Mouse (Mus musculus) kidney, adult 2 months (tissue): ENCODE measurements around the gene Otog.

Source experiments
- CTCF ChIP-seq: fragments of 200-500 bp; conservative IDR thresholded peaks from 2 replicates; pipeline ENCODE4 v1.5.1; 2011; ENCODE audit warnings: low read depth, mild to moderate bottlenecking, control low read depth, low read length, moderate library complexity, mixed read lengths; ENCODE audit not compliant: insufficient read depth, insufficient read length
- POLR2A ChIP-seq: fragments of 200-500 bp; IDR thresholded peaks from one replicate; pipeline ENCODE4 v1.6.1; 2011; ENCODE audit warnings: low read depth, low read length, control low read depth

DNA sequence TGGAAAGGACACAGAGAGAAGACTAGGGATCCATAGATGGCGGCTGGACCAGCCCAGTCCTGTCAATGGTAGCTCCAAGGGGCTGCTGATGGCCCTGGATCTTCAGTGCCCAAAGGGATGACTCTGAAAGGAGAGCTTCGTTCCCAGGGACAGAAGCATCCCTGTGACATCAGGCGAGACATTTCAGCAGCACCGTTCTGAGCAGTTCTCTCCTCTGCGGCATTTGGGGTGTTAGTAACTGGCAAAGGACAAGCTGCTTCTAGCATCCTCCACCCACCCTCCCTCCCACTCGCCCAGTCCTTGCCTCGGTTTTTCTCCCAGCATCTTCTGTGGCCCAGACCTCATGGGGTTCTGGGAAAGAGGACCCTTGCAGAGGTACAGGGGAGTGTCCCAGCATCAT lies 41.5 kb downstream of the Otog start:
- TF ChIP-seq POLR2A = no peak
- TF ChIP-seq CTCF = no peak
